Mouse (Mus musculus) MEL (cell line): ENCODE results near the gene Phyhipl.

ENCODE experiments used
- CTCF ChIP-seq, 3 experiments: IDR thresholded peaks in 2 of 3; conservative IDR thresholded peaks in 1 of 3; 2 replicates each; pipeline ENCODE4 v1.5.1; 2011 to 2012; ENCODE audit warnings: low read length in 3 of 3, low read depth in 2 of 3, mild to moderate bottlenecking in 2 of 3, improper control_type of control experiment in 1 of 3, inconsistent platforms in 1 of 3, mixed read lengths in 1 of 3, moderate library complexity in 1 of 3; ENCODE audit not compliant: control insufficient read depth in 1 of 3, insufficient read depth in 1 of 3, poor library complexity in 1 of 3, severe bottlenecking in 1 of 3
- ELF1 ChIP-seq: IDR thresholded peaks from 2 replicates; pipeline ENCODE4 v1.6.1; 2014; ENCODE audit warnings: low read depth, mild to moderate bottlenecking, inconsistent platforms, low read length, improper control_type of control experiment, moderate library complexity
- EP300 ChIP-seq, 2 experiments: IDR thresholded peaks; 2 replicates each; pipeline ENCODE4 v1.6.1; 2011; ENCODE audit warnings: improper control_type of control experiment in 2 of 2, low read length in 2 of 2, low read depth in 1 of 2, mild to moderate bottlenecking in 1 of 2
- GATA1 ChIP-seq: IDR thresholded peaks from 2 replicates; pipeline ENCODE4 v1.6.1; 2011; ENCODE audit warnings: low read depth, low read length, improper control_type of control experiment
- POLR2A ChIP-seq, 2 experiments: IDR thresholded peaks; 2 replicates each; pipeline ENCODE4 v1.6.1; 2011 to 2012; ENCODE audit warnings: low read length in 2 of 2, mild to moderate bottlenecking in 2 of 2, control low read depth in 1 of 2, improper control_type of control experiment in 1 of 2, low read depth in 1 of 2, moderate library complexity in 1 of 2; ENCODE audit not compliant: control insufficient read depth in 1 of 2, insufficient read depth in 1 of 2, poor library complexity in 1 of 2
- TAL1 ChIP-seq: IDR thresholded peaks from 2 replicates; pipeline ENCODE4 v1.6.1; 2012; ENCODE audit warnings: mild to moderate bottlenecking, inconsistent platforms, low read length, moderate library complexity, mixed read lengths
- USF1 ChIP-seq: IDR thresholded peaks from 2 replicates; pipeline ENCODE4 v1.6.1; 2014; ENCODE audit warnings: low read depth, mild to moderate bottlenecking, inconsistent platforms, low read length, improper control_type of control experiment, moderate library complexity

DNA sequence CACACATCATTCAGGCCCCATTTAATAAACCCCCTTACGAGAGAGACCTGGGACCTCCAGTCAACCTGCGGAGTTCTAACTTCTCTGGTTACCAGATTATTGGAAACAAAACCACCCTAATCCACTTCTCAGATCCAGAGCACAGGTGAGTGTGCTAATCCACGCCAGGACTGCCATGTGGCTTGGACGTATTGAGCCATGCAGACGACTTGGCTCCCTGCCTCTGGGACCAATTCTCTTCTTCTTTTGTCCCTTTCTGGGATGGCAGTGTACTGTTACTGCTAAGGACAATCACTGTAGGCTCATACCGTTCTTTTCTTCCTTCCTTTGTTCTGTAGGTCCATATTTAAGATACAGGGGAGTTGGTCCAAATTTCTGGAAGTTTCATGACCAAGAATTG lies 112.9 kb downstream of the Phyhipl start:
- TF ChIP-seq CTCF (IDR thresholded peaks at IDR 0.05 in 2 of 3, conservative IDR thresholded peaks at IDR 0.05 in 1 of 3; ENCODE audit: control insufficient read depth in 1 of 3, insufficient read depth in 1 of 3, low read depth in 2 of 3, low read length in 3 of 3, poor library complexity in 1 of 3, severe bottlenecking in 1 of 3) = no peak
- TF ChIP-seq USF1 = no peak
- no peak for TF ChIP-seq POLR2A (IDR thresholded peaks at IDR 0.05; ENCODE audit: control insufficient read depth in 1 of 2, insufficient read depth in 1 of 2, low read depth in 1 of 2, low read length in 2 of 2, poor library complexity in 1 of 2)
- TF ChIP-seq TAL1 = no peak
- no peak for TF ChIP-seq EP300 (IDR thresholded peaks at IDR 0.05; ENCODE audit: low read depth in 1 of 2, low read length in 2 of 2)
- no peak for TF ChIP-seq GATA1
- no peak for TF ChIP-seq ELF1
